Mouse (Mus musculus) spleen, postnatal 4 days (tissue): ENCODE measurements at regions not wholly inside any gene's neighbourhood (a gene's known extent, or its start where the extent isn't known, plus 50 kb on each side); places are given as distances from the start of the nearest gene placed in this dataset.
A peak's percentile ranks its signal among the peaks of the same experiment; 100 is the strongest.

Source experiments
- DNase-seq, 2 experiments: peaks; one replicate each; pipeline ENCODE4 v3.0.0; 2022; ENCODE audit warnings: low spot score in 2 of 2

GRCm38 (mm10) chr3:144078198-144078935, 126.7 kb downstream of the Lmo4 start:
- DNase-seq: no peak

GRCm38 (mm10) chr3:144069979-144070540, 135.0 kb downstream of the Lmo4 start:
- DNase-seq: no peak

DNA sequence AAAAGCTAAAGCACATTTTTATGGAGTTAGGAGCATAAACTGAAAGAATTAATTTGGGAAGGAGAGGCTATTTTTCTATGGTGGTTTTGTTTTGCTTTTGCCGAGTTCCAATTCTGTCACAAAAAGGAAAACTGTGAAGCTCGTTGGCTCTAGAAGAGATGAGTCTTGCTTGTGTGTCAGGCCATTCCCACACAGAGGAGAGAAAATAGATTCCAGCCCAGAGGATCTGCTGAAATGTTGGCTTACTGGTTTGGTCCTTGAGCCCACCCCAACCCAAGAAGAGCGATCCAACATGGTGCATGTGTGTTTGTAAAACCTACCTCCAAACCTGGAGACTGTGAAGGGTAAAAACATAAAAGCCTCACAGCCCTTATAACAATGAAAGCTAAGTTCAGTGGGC, 138.0 kb downstream of the Lmo4 start:
- DNase-seq: no peak

GRCm38 (mm10) chr3:144058106-144058505, 146.9 kb downstream of the Lmo4 start:
- DNase-seq: no peak

- DNase-seq: no peak
These were observed 154.7 kb downstream of the Lmo4 start for GRCm38 (mm10) chr3:144050341-144050740.

DNA sequence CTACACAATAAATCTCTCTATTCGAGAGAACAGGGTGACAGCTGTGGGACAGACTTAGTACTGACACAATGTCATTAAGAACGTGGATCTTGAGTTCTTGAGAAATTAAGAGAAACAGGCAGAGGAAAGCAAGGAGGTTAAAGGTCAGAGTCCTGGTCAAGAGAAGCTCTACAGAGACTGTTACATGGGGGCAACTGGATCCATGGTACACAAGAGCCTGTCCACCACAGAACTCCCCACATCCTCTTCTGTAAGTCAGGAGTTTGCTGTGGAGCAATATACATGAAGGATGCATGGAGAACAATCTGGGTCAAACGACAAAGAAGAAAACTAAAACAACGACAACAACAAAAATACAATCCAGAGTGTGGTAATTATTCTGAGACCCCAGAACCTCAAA, 155.8 kb downstream of the Lmo4 start:
- no peak for DNase-seq

- no peak for DNase-seq
These were observed 160.7 kb downstream of the Lmo4 start for GRCm38 (mm10) chr3:144044366-144044765.

DNA sequence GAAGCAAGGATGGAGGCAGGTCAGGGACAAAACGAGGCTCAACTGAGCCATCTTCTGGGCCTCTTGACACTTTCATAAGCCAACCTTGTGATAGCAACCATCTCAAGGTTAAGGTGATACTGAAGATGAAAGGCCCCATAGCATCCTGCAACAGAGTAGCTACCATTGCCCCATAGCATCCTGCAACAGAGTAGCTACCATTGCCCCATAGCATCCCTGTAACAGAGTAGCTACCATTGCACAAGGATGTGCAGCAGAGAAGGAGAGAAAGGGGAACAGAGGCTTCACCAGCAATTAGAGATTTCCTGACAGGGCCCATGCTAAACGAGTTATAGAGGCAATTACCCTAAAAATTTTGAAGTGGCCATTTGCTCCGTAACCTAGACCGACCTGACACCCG, 163.2 kb downstream of the Lmo4 start:
- no peak for DNase-seq

DNA sequence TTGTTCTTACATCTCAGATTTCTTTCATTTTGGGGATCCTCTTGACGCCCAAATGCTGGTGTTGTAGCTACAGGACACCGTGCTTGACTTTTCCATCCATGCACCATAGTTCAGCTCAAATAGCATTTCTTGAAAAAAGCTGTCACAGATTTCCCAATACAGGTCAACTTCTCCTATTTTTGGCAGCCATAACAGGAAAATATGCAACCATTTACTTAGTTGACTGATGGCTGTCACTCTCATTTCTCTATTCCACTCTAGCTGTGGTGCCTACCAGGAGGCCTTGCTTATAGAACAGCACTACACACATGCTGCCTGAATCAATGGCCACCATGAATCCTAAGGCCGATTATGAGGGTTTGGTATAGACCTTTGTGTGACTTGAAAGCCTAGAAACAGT, 165.5 kb downstream of the Lmo4 start:
- DNase-seq: no peak

DNA sequence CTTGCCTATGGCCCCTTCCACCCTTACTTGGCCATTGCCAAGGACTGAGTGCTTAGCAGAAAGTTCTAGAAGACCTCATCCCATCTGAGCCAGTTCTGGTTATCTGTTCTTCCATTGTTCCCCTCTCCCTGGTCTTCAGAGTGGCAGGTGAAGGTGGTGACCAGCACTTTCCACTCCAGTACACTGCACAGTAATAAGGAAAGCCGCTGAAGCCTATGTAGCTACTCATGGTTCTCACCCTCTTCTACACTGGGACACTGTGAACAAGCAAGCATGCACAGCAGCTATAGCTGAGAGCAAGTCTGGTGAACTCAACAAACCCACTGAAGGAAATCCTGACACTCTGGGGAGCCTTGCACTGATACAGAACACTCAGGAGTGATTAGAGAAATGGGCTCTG, 175.4 kb downstream of the Lmo4 start:
- peak in 1 of 2 experiments; percentile 46 for DNase-seq

GRCm38 (mm10) chr3:144029121-144029520, 175.9 kb downstream of the Lmo4 start:
- DNase-seq: peak in 1 of 2 experiments; percentile 13

- DNase-seq: peak in 1 of 2 experiments; percentile 33
These were observed 177.7 kb downstream of the Lmo4 start for GRCm38 (mm10) chr3:144027134-144027980.

DNA sequence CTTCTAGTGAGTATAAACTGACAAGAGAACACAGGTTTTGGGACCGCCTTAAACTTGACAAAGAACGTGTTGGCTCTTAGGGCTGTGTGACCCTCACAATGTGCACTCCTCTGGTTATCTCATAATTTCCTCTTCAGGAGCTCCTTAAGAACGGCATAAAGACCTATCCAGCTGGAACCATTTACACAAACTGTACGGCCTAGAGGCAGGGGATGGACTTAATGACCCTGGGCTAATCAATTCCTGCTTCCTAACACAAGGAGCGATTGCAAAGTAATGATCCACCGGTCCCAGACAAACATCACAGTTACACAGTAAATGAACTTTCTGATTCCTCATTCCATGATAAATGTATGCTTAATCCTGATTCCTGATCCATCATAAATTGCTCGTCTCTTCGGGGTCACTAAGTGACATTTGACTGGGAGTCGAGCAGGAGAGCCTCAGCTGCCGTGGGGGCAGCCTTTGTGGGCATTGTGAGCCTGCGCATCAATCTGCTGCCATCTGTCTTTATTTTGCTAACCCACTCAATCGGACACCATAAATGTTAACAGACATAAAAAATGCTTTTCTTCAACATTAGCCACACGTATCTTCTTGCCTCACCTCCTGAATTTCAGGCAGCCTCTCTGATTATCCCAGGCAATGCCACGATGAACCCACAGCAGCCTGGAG, 179.4 kb downstream of the Lmo4 start:
- peak in 1 of 2 experiments; percentile 27 for DNase-seq

DNA sequence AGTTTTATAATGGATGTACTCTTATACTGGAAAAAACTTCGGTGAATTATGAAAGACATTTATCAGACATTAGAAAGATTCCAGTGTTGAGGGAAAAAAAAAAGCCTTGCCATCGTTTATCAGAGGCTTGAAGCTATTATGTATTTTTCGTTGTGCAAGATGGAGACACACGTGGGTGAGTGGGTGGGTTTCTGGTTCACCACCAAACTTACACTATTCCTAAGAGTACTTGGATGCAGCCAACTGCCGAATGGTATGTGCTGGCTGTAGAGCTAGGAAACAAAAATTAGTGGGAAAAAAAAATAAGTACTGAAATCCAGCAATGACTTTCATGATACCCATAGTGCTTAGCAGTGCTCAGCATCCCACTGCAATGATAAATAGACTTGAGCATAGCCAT, 180.8 kb downstream of the Lmo4 start:
- no peak for DNase-seq

DNA sequence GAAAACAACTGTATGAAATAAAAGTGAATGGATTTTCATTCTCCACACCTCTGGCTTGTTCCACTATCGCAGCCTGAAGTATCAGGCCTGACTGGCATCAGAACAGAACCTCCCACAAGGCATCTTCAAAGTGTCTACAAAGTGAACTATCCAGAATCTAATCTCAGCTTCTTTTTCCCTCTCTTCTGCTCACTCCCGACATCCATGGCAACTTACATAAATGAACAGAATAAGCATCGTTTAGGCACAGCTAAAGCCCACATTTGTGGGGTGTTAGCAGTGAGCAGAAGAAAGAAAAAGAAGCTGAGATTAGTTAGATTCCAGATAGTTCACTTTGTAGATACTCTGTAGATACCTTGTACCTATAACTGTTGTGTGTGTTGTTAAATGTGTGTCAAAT, 182.0 kb downstream of the Lmo4 start:
- no peak for DNase-seq

DNA sequence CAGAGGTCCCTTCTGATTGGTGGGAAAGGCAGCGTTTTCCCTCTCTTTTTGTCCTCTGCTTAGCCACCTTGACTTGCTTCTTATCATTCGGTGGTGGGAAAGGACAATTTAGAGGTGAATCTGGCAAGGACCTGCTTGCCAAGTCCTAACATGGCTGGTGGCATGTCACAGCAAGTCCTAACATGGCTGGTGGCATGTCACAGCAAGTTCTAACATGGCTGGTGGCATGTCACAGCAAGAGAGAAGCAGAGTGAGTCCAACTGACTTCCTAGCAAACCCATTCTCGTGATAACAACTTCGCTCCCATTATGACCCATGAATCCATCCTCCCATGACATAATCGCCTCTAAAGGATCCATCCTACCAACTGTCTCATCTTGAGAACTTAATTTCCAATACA, 183.1 kb downstream of the Lmo4 start:
- DNase-seq: no peak

GRCm38 (mm10) chr3:144020189-144020940, 184.7 kb downstream of the Lmo4 start:
- DNase-seq: no peak

GRCm38 (mm10) chr3:144019293-144019692, 185.7 kb downstream of the Lmo4 start:
- DNase-seq: no peak

DNA sequence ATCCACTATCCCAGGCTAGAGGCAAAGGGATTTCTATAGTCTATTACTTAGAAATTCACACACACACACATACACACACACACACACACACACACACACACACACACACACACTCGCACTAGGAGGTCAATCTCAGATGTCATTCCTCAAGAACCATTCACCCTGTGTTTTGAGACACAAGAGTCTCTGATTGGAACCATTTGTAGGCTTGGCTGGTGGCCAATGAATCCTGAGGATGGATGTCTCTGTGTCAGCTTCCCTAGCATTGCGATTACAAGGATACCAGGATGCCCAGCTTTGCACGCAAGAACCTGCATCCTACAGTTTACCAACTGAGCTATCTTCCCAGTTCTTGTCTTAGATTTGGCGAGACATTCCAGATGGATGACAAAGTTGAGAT, 186.5 kb downstream of the Lmo4 start:
- no peak for DNase-seq

DNA sequence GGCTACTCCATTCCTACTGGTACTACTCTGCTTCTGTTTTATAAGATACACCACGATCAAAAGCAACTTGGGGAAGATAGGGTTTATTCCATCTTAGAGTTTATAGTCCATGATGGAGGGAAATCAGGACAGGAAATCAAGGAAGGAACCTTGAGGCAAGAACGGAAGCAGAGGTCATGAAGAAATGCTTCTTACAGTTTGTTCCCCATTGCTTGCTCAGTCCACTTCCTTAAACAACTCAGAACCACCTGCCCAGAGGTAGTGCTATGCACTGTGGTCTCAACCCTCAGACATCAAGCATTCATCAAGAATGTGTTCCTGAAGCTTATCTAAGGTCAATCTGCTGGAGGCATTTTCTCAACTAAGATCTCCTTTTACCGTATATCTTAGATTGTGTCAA, 189.8 kb downstream of the Lmo4 start:
- no peak for DNase-seq

- DNase-seq: no peak
These were observed 191.4 kb downstream of the Lmo4 start for GRCm38 (mm10) chr3:144013481-144014125.
